Mouse (Mus musculus) brain, embryonic 14.5 days (tissue): ENCODE measurements at regions not wholly inside any gene's neighbourhood (a gene's known extent, or its start where the extent isn't known, plus 50 kb on each side); places are given as distances from the start of the nearest gene placed in this dataset.

Experiments used
- CTCF ChIP-seq: fragments of 200-500 bp; IDR thresholded peaks from 2 replicates; pipeline ENCODE4 v1.5.1; 2012; ENCODE audit warnings: inconsistent platforms, mild to moderate bottlenecking, moderate library complexity, borderline replicate concordance; ENCODE audit not compliant: insufficient read depth, insufficient read length; ENCODE audit errors: extremely low read depth
- POLR2A ChIP-seq: fragments of 200-500 bp; IDR thresholded peaks from 2 replicates; pipeline ENCODE4 v1.6.1; 2012; ENCODE audit warnings: mild to moderate bottlenecking, inconsistent platforms, borderline replicate concordance; ENCODE audit not compliant: poor library complexity, insufficient read depth, insufficient read length, severe bottlenecking; ENCODE audit errors: extremely low read depth

- 0 out of 2 replicates have a peak, but pooled peaks have one; percentile 3 for TF ChIP-seq CTCF
- TF ChIP-seq POLR2A, result no peak
These were observed 121.0 kb upstream of the Ppp2r2d start for GRCm38 (mm10) chr7:138724829-138725228.
